Mouse (Mus musculus) left cerebral cortex, postnatal 10 days (tissue): ENCODE measurements around the gene Tmem151b. TPM values are rescaled to one million over a fixed set of nuclear protein-coding genes. Genes with fewer than 3 reads are reported as not detected.

ENCODE experiments used
- DNase-seq, 2 experiments: peaks; one replicate each; pipeline ENCODE4 v3.0.0; 2021 to 2022; ENCODE audit warnings: low spot score in 2 of 2, mixed read lengths in 1 of 2; ENCODE audit errors: extremely low spot score in 1 of 2
- intact Hi-C: fragments of 180-260 bp; cut with DNase I; formaldehyde crosslinking; loops from one replicate; pipeline ENCODE4 v1.15.1; 2025
- total RNA-seq, 2 experiments: library from RNA; stranded (reverse); gene quantifications; 2 replicates each; pipeline ENCODE4 v1.2.3; 2021

Gene Tmem151b
- total RNA-seq, 2 experiments from 2014 or later = 99.5 to 104 TPM

GRCm38 (mm10) chr17:45551249-45551796 lies 1.8 kb upstream of the Tmem151b start:
- no peak for DNase-seq
- intact Hi-C loops = no loop called here

GRCm38 (mm10) chr17:45550253-45550652 lies 776 bp upstream of the Tmem151b start:
- DNase-seq = no peak
- intact Hi-C loops = no loop called here

DNA sequence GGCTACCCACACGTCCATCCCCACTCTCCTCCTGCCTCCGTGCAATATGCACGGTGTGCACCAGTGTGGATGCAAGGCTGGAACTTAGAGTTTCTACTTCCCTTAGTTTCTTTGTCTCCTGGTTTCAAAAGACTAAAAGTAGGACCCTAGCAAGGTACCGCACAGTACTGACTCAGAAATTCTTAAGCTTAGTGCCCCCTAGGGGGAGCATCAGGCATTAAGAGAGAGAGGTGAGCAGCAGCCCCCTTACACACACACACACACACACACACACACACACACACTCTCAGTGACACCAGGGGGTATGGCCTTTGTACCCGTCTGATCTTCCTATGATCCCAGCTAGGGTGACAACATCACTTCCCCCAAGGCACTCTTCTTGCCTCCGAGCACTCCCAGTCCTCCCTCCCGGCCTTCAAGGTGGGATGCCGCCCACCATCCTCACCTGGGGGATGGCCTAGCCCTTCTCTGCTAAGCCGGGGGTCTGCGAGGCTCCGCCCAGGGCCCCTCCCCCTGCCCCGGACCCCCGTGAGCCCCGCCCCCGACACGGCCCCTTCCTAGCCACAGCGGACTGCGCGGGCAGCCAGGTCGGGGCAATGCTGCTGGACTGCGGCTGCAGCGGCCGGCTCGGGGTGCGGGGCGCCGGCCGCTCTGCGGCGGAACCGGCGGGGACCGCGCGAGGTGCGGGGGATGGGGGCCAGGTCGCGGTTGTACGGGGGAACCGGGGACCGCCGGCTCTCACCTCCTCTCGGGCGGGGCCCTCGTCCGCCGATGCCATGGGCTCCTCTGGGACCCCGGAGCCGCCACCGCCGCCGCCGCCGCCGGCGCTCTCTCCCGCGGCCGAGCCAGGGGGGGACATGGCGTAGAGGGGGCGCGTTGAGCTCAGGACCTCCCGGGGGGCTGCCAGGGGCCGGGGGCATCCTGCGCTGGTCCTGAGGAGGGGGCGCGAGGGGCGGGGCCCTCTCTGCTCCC lies 650 bp downstream of the Tmem151b start:
- intact Hi-C loops = no loop called here
- DNase-seq = peak; percentile 64 to 65

GRCm38 (mm10) chr17:45547461-45548190 lies 1.9 kb downstream of the Tmem151b start:
- DNase-seq = no peak
- intact Hi-C loops = no loop called here

DNA sequence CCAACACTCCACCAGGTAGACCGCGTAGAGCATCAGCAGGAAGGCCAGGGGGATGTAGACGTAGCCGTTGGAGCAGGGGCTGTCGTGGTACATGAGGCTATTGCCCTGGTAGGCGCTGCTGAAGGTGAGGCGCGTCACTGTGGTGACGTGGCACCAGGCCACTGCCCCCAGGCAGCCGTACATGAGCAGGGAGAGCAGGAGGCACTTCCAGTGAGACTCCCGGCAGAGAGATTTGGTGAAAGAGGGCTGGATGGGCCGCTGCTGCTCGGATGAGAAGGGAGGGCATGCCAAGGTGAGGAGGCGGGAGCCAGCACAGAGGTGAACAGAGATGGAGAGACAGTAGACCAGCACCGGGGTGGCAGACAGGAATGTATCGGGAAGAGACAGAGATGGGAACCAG lies 2.5 kb downstream of the Tmem151b start:
- peak in 1 of 2 experiments; percentile 22 for DNase-seq
- intact Hi-C loops = no loop called here

GRCm38 (mm10) chr17:45545278-45545961 lies 4.1 kb downstream of the Tmem151b start:
- intact Hi-C loops = no loop called here
- peak in 1 of 2 experiments; percentile 46 for DNase-seq

- peak in 1 of 2 experiments; percentile 47 for DNase-seq
- intact Hi-C loops = no loop called here
Measured at GRCm38 (mm10) chr17:45544873-45545277, 4.6 kb downstream of the Tmem151b start.

DNA sequence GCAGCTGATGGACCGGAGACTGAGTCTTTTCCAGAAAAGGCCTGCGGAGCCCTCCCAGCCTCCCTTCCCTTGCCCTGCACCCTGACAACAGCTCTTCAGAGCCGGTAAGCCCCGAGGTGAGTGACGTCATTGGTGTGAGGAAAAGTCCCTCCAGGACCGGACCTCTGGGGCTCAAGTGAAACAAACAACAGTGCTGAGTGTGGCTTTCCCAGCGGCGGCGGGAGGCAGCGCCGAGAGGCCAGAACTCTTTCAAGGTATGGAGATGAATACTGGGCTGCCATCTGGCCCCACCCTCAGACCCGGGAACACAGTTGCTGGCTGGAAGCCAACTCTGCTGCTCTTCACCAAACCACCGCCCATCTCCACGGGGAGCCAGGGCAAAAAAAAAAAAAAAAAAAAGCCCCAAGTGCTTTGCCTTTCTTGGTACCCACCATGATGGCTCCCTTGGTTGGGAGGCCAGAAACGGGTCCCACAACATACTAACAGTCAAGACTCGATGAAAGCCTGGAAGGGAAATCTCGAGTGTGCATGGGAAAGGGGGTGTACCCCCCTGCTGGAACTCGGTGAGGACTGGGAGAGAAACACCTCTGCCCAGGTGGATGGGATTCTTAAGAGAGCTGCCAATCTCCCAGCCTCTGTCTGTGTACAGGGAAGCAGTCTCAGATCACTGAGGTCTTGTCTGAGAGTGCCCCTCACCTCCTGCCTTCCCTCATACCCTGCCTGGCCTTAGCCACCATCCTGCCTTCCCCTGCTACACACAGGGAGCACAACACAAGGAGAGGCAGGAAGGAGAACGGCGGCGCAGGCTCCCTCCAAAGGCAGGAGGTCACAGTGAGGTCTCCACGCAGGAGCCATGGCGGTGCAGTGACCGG lies 5.2 kb downstream of the Tmem151b start:
- peak in 1 of 2 experiments; percentile 61 for DNase-seq
- intact Hi-C loops = no loop called here

GRCm38 (mm10) chr17:45543115-45543514 lies 6.4 kb downstream of the Tmem151b start:
- peak in 1 of 2 experiments; percentile 20 for DNase-seq
- intact Hi-C loops = no loop called here

DNA sequence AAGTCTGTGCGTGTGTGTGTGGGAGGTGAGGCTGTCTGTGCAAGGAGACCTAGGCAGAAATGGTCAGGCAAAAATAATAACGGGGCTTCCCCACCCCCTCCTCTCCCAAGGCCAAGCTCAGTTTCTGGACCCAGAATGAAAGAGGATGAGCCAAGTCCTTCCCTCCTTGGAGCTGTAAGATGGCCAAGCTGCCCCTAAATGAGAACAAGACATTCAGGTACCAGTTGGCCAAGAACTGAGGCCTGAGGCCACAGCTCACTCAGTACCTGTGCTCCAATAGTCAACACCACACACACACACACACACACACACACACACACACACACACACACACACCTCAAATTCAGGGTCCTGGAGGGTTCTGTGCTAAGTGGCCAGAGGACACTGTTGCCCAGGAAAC lies 6.8 kb downstream of the Tmem151b start:
- no peak for DNase-seq
- intact Hi-C loops = no loop called here

DNA sequence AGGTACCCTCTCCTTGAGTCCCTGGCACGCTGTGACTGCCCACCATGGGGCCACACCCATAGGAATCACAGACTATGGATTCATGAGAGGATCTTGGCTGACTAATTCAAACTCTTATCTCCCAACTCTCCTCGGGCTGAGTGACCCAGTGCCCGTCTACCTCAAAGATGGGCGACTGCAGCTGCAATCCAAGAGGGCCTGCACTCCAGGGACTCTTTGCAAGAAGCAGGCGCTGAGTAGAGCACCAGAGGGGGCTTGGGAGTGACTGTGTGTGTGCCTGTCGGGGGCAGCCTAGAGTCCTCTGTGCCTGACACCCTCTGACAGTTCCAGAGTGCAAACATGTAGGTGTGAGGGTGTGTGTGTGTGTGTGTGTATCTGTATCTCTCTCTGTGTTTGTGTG lies 7.3 kb downstream of the Tmem151b start:
- DNase-seq = peak in 1 of 2 experiments; percentile 22
- intact Hi-C loops = no loop called here

DNA sequence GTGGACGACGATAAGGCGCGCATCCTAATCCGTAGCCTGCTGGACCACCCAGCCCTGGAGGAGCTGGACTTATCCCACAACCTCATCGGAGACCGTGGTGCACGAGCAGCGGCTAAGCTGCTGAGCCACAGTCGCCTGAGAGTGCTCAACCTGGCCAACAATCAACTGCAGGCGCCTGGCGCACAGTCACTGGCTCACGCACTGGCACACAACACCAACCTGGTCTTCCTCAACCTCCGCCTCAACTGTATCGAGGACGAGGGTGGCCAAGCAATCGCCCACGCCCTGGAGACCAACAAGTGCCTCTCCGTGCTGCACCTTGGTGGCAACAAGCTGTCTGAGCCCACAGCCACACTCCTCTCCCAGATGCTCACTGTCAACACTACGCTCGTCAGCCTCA lies 9.8 kb downstream of the Tmem151b start:
- peak in 1 of 2 experiments; percentile 28 for DNase-seq
- intact Hi-C loops = no loop called here

- DNase-seq = no peak
- intact Hi-C loops = no loop called here
Measured at GRCm38 (mm10) chr17:45538394-45538793, 11.1 kb downstream of the Tmem151b start.

- intact Hi-C loops = no loop called here
- peak in 1 of 2 experiments; percentile 20 for DNase-seq
Measured at GRCm38 (mm10) chr17:45536264-45536663, 13.2 kb downstream of the Tmem151b start.

DNA sequence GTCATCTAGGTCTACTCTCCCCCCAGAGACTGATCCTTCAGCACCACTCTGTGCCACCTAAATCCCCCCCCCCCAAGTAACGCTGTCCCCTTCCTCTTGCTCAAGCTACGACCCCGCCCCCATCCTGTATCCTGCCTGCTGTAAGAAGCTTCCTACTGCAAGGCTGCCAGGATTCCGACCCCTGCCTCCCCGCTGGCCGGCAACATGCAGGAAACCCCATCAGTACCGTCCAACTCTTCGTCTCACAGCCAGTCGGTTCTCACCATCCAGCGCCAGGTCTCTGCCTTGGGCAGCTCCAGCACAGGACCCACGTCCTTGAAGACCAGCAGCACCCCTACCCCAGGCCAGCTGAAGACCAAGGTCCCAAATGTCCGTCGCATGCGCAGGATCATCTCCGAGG lies 16.6 kb downstream of the Tmem151b start:
- intact Hi-C loops = no loop called here
- DNase-seq = peak in 1 of 2 experiments; percentile 36

- peak; percentile 61 to 74 for DNase-seq
- intact Hi-C loops = no loop called here
Measured at GRCm38 (mm10) chr17:45530346-45530782, 19.1 kb downstream of the Tmem151b start.

DNA sequence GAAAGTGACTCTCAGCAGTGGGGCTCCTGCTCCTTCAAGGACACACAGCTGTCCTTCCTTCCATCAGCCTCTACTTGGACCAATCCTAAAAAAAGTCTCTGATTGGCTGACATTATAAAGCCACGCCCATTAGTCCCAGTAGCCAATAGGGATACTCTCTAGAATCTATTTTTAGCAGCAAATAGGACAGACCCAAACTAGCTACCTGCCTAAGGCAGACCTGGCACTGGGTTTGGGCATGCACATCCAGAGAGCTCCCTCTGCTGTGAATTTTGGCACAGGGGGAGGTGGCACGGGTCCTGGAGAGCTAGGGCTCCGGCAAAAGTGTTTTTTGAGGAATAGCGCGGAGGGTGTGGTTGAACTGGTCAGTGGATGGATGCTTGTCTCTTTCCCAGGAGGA lies 22.9 kb downstream of the Tmem151b start:
- DNase-seq = no peak
- intact Hi-C loops = no loop called here

- peak in 1 of 2 experiments; percentile 21 for DNase-seq
- intact Hi-C loops = no loop called here
Measured at GRCm38 (mm10) chr17:45524961-45525360, 24.5 kb downstream of the Tmem151b start.
